Mouse (Mus musculus) kidney, postnatal 14 days (tissue): ENCODE data around the gene Tom1l2.

Experiments used
- DNase-seq: peaks from one replicate; pipeline ENCODE4 v3.0.0; 2022; ENCODE audit warnings: mixed read lengths

The Tom1l2 gene

DNA sequence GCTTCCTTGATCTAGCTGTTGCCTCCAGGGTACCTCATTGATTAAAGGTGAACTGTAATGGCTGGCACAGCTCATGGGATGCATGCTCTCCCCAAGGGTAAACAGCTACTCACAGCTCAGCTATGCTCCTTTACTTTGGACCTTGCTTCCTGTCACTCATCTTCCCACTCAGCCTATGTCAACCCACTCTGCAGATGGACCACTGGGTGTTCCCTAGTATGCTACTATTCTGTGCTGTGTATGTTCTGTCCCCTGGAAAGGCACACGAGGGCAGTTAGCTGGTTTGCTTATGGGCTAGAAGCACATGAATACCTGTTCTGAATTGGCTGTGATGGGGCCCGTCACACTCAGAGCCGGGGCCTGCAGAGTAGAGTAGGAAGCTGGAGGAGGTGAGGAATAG lies 92.0 kb downstream of the Tom1l2 start:
- DNase-seq = no peak

DNA sequence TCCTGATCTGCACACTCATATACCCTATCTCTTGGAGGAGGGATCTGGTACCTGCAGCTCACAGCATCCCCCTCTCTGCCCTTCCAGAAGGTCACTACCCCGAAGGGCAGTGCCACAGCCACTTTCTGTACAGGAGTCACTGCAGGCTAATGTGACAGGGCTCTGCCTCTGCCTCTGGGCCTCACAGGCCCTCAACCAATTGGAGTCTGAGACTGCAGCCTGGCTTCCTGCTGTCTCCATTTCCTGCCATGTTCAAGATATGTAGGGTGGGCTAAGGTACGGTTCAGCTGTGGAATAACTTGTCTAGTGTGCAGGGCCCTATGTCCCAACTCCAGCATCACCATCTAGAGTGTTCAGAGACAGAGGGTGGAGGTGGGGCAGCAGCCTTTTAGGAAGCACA lies 95.0 kb downstream of the Tom1l2 start:
- DNase-seq = no peak

- no peak for DNase-seq
These were observed 96.0 kb downstream of the Tom1l2 start for GRCm38 (mm10) chr11:60256713-60257112.

DNA sequence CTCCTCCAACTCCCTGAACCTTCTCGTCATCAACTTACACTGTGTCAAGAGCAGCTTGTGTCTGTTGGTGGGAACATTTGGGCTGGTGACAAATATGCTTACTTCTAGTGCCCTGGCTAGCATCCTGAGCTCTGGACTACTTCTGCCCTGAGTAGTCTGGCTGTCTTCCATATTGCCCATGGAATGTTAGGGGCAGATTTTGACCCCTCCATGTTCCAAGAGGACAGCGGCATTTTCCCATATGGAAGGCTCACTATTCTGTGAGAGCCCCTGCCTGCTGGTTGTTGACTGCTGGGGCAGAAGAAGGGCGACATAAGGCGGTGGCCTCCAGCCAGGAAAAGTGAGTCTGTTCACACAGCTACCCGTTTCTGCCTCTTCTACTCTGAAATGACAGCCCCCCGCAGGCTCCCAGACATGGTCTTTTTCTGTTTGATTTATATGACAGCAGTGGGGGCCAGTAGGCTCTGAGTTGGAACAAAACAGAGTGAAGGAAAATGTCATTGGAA lies 96.5 kb downstream of the Tom1l2 start:
- peak; percentile 48 for DNase-seq

DNA sequence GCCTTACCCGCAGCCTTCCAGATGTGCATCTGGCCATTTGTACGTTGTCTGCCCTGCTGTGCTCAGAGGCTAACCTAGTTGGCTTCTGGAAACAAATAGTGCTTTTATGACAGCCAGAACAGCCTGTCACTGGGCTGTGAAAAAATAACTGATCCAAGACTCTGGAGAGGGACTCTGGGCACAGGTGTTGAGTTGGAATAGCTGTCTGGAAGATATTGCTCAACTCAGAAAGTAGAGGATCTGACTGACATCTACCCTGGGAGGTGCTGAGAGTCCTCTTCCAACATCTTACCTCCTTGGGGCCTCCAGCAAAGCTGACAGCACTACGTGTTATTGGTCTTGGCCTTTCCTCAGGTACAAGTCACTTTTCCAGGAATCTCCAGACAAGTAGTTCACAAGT lies 97.1 kb downstream of the Tom1l2 start:
- DNase-seq = no peak

DNA sequence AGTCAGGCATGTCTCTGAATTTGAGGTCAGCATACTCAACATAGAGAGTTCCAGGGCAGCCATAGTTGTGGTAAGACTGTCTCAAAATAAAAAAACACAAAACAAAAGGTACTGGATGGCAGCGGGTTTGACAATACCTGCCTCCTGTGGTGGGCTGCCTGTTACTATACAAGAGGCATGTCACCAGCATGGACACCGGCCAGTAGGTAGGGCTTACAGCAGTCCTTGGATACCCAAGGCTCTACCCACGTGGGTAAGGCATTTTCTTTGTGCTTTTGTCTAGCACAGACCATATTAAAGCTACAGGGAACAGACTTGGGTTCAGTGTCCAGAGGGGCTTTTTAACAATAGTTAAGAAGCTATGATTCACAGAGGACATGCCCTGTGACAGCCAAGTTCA lies 97.5 kb downstream of the Tom1l2 start:
- DNase-seq = no peak

DNA sequence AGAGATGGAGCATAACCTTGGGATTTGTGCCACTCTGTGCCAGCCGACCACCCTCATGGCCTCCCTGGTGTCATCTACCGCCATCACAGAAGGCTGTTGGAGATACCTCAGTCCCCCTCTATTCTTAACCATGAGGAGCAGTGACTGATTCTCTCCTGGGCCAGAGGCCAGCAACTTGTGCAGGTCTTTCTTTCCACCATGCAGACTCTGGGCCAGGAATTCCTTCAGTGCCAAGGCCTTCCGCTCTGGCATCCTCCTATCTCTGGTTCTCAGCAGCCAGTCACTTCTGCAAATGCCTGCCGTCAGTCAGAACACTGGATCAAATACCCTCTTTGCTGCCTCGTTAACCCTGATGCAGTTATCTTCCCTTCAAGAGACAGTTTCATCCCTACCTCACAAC lies 98.4 kb downstream of the Tom1l2 start:
- DNase-seq = no peak

- DNase-seq = no peak
These were observed 99.2 kb downstream of the Tom1l2 start for GRCm38 (mm10) chr11:60253546-60253945.

GRCm38 (mm10) chr11:60250971-60251643 lies 101.6 kb downstream of the Tom1l2 start:
- DNase-seq = peak; percentile 72

GRCm38 (mm10) chr11:60249885-60250284 lies 102.8 kb downstream of the Tom1l2 start:
- no peak for DNase-seq

GRCm38 (mm10) chr11:60248596-60249404 lies 103.9 kb downstream of the Tom1l2 start:
- DNase-seq = no peak

DNA sequence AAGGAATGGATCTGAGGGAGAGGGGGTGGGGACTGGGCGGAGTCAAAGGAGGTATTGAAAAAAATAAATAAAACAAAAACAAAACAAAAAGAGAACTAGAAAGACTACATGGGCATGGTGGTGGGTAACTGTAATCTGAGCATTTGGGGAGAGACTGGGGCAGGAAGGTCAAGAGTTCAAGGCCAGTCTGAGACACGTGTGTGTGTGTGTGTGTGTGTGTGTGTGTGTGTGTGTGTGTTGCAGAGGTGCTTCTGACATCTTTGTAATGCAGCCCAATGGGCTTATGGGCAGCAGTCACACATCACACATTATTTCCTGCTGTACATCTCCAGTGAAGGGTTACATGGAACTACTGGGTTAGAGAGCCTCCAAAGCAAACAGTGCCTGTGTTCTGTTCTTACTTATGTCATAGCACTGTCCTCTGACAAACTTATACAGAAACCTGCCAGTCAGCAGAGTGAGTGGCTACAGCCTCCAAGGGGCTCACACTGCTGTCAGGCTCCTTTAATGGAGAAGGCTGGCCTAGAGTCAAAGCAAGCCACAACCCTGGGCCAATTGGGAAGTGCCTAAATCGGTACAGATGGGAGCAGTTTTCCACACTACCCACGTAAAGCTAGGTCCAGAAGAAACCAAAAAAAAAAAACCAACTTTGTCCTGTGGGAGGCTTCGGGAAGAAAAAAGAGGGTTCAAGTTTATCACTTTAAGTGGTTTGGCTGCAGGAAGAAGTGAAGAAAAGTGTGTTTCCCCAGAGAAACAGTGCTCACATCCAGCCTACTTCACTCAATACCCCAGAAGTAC lies 104.8 kb downstream of the Tom1l2 start:
- no peak for DNase-seq

DNA sequence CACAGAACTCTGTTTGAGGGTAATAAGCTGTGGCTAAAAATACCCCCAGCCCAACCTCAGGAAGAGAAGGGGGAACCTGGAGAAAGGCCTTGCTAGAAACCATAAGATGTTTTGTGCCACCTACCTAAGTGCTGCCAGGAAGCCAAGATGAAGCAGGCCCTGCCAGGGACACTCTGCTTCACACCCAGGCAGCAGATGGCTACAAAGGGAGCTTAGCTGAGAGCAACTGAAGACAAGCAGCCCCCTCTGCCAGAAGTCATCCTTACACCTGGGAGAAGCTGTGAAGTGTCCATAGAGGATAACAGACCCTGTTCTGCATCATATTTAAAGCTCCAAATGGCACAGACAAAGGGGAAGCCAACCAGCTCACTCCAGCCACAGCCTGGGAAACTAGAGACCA lies 106.6 kb downstream of the Tom1l2 start:
- no peak for DNase-seq

GRCm38 (mm10) chr11:60244503-60245143 lies 108.1 kb downstream of the Tom1l2 start:
- no peak for DNase-seq

DNA sequence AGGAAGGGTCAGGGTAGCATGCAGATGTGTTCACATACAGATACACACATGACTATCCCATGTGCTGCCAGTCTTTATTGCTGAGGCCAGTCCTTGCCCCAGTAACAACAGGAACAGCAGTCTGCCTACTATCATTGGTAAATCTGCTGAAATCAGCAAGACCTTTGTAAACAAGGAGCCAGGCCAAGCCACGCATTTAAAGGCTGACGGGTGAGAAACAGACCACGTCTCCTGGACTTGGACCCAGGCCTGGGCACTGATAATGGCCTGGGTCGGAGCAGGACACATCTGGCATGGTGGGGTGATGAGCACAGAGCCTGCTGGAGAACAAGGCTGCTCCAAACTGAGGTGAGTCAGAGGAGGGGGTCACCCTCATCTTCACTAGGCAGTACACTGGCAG lies 112.2 kb downstream of the Tom1l2 start:
- DNase-seq = no peak

DNA sequence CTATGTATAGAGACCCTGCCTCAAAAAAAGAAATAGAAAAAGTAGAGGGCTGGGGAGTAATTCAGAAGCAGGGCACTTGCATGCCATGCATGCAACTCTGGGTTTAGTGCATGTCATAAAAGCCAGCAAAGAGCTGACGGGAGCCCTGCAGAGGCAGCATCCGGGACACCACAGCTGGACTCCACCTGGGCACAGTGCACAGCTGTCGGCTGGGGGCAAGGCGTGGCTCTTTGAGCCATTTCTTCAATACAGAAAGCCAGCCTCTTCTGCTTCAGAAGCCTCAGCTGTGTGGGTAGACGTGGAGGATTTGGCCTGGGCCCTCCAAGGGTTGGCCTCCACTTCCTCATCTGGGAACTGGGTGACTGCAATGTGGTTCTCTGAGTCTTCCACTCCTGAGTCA lies 117.4 kb downstream of the Tom1l2 start:
- no peak for DNase-seq

GRCm38 (mm10) chr11:60233235-60233634 lies 119.5 kb downstream of the Tom1l2 start:
- DNase-seq = no peak

DNA sequence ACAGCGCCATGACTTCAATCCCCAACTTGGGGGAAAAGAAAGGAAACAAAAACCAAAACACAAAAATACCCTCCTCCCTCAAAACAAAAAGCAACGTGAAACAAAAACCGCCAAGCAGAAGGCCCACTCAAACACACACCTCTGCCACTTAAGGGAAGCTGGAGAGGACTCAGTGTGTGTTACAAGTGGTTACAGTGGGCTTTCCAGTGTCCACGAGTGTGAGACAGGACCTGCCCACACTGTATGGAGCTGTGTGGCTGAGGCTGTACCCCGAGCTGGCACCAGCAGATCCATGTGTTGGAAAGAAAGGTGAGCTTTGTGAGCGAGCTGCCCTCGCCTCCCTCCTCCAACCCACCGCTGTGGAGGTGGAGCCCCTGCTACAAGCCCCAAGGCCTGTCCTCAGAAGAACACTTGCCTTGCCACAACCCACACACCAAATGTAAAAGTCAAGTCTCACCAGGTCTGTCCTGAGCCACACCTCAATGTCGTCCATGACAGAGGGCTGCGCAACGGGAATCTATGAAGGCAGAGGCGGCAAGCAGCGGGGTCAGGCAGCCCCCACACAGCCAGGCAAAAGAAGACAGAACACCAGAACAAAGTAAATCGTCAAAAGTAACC lies 120.2 kb downstream of the Tom1l2 start:
- no peak for DNase-seq

DNA sequence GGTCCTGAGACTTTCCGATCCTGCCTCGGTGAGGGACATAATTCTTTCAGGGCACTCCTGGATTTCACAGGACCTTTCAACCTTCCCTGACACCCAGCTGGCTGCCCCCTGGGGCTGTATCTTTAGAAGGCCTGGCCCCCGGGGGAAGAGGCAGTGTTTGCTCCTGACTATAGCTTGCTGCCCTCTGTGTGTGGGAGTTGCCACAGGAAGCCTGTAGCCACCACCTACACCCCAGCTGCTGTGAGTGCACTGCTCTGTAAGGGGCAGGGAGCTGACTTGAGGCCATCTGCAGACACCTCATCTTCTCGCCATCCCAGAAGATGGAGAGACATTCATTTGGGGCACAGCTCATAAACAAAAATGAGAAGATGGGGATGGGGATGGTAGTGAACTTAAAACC lies 120.8 kb downstream of the Tom1l2 start:
- DNase-seq = no peak

DNA sequence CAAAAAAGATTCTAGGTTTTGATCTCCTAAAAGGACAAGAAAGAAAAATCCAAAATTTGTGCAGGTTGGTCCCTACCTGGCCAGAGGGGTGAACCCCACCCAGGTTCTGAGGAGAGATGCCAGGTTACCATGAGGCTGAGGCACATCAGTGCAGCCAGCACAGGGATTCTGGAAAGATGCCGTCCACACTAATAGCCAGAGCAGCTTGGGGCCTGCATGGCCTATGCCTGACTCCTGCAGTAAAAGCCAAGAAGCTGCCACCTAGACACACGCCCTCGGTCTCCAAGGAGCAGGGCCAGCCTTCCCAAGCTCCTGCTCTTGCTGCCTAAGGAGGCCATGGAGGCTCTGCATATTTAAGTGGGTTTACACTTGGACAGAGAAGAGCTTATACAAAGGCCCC lies 121.4 kb downstream of the Tom1l2 start:
- DNase-seq = no peak

GRCm38 (mm10) chr11:60230512-60230911 lies 122.2 kb downstream of the Tom1l2 start:
- DNase-seq = no peak

DNA sequence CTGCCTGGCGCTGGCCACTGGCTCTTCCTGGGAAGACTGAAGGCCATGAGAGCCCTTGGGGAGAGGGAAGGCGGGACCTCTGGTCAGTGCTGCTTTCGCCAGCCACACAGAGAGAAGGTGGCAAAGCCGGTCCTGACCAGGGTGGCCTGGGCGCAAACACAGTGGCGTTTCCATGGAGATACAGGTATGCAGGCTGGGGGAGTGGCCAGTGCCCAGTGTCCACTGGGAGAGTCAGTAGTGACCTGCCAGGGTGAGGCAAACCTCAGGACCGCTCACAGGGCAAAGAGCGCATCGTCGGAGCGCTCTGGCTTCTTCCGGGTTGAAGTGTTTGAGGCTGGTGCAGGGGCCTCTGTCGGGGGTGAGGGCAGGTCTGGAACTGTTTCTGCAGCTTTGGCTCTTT lies 122.9 kb downstream of the Tom1l2 start:
- DNase-seq = peak; percentile 74

DNA sequence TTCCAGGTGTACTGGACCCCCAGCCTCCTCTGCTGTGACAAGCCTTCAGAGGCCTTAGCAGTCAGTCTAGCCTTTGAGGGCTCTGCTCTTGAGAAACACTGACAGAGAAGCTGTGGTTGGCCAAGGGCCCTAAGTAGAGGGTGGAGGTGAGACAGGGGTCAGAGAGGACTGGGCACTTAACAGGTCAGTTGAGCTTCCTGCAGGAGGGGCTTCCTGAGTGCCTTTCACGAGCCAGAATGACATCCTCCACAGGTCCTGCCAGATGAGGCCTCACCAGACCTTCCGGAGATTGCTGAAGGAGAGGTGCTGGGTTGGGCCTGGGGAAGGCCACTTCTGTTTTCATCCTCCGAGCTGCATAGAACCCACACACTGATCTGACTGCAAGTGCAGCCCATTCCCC lies 124.2 kb downstream of the Tom1l2 start:
- no peak for DNase-seq
